Mouse (Mus musculus): ENCODE data around the gene Fgr.

GRCm38 (mm10) chr4:132962628-132963027, 11.3 kb upstream of the Fgr start:
- no peak for TF ChIP-seq CTCF (IDR thresholded peaks at IDR 0.05; ENCODE audit: borderline replicate concordance, insufficient read depth, low read depth, low read length)
- TF ChIP-seq POLR2A (IDR thresholded peaks at IDR 0.05; ENCODE audit: borderline replicate concordance, insufficient read depth, low read length) = no peak
